Mouse (Mus musculus): ENCODE measurements around the gene Nnmt. TPM values are rescaled to one million over a fixed set of nuclear protein-coding genes. Genes with fewer than 3 reads are reported as not detected.
A peak's percentile ranks its signal among the peaks of the same experiment; 100 is the strongest.

Nnmt gene
- polyA plus RNA-seq, 1 experiment, result 48.9 TPM

- no peak overlapping the region for H3K27ac ChIP-seq (ENCODE audit: insufficient read depth, low read length)
- TF ChIP-seq POLR2A (IDR thresholded peaks at IDR 0.05; ENCODE audit: low read depth, low read length), result no peak
- TF ChIP-seq CTCF (IDR thresholded peaks at IDR 0.05; ENCODE audit: borderline replicate concordance, insufficient read depth, low read length), result no peak
- H3K4me1 ChIP-seq (ENCODE audit: control insufficient read depth, insufficient read depth, low read length), result no peaks in the 10 kb centered on the region
- no peak overlapping the region for H3K4me3 ChIP-seq (ENCODE audit: insufficient read depth, low read length)
Observed at GRCm38 (mm10) chr9:48637161-48637560, 32.2 kb upstream of the Nnmt start.

- Histone ChIP-seq H3K4me3 (ENCODE audit: insufficient read depth, low read length) (no peak overlapping the region), H3K27ac (ENCODE audit: insufficient read depth, low read length) (no peak overlapping the region), H3K4me1 (ENCODE audit: control insufficient read depth, insufficient read depth, low read length) (no peaks in the 10 kb centered on the region)
- TF ChIP-seq POLR2A (IDR thresholded peaks at IDR 0.05; ENCODE audit: low read depth, low read length) (no peak), CTCF (IDR thresholded peaks at IDR 0.05; ENCODE audit: borderline replicate concordance, insufficient read depth, low read length) (no peak)
Observed at GRCm38 (mm10) chr9:48635576-48636350, 30.8 kb upstream of the Nnmt start.

GRCm38 (mm10) chr9:48633147-48633546 is 28.2 kb upstream of the Nnmt start:
- Histone ChIP-seq H3K4me3 (ENCODE audit: insufficient read depth, low read length) (no peak overlapping the region), H3K27ac (ENCODE audit: insufficient read depth, low read length) (no peak overlapping the region), H3K4me1 (ENCODE audit: control insufficient read depth, insufficient read depth, low read length) (no peaks in the 10 kb centered on the region)
- TF ChIP-seq CTCF (IDR thresholded peaks at IDR 0.05; ENCODE audit: borderline replicate concordance, insufficient read depth, low read length) (no peak), POLR2A (IDR thresholded peaks at IDR 0.05; ENCODE audit: low read depth, low read length) (no peak)

DNA sequence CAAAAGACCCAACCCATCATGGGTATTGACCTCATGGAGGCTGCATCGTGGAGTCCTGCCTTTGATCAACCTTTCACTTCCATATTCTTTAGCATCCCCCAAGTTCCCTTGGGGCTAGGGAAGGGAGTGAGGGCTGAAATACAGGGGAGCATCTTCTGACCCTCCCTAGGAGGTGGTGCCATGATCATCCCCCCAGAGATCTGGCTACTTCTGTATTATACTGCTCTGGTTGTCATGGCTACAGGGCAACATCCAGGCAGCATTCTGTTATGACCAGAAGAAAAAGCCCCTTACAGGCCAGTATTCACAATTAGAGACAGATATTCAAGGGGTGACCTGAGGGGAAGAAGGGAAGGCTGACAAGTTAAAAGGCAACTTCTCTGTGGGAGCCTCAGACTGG is 14.3 kb upstream of the Nnmt start:
- no peak for TF ChIP-seq CTCF (IDR thresholded peaks at IDR 0.05; ENCODE audit: borderline replicate concordance, insufficient read depth, low read length)
- no peak for TF ChIP-seq POLR2A (IDR thresholded peaks at IDR 0.05; ENCODE audit: low read depth, low read length)
- H3K4me3 ChIP-seq (ENCODE audit: insufficient read depth, low read length), result no peak overlapping the region

GRCm38 (mm10) chr9:48618589-48618988 is 13.6 kb upstream of the Nnmt start:
- TF ChIP-seq POLR2A (IDR thresholded peaks at IDR 0.05; ENCODE audit: low read depth, low read length), result no peak
- 0 out of 2 replicates have a peak, but pooled peaks have one; percentile 12 for TF ChIP-seq CTCF (IDR thresholded peaks at IDR 0.05; ENCODE audit: borderline replicate concordance, insufficient read depth, low read length)
- Histone ChIP-seq H3K27ac (ENCODE audit: insufficient read depth, low read length) (peak overlapping the region; percentile 43), H3K4me1 (ENCODE audit: control insufficient read depth, insufficient read depth, low read length) (no peaks in the 10 kb centered on the region), H3K4me3 (ENCODE audit: insufficient read depth, low read length) (no peak overlapping the region)

More for the DNA sequence above, 14.3 kb upstream of the Nnmt start:
- no peaks in the 10 kb centered on the region for H3K4me1 ChIP-seq (ENCODE audit: control insufficient read depth, insufficient read depth, low read length)
- no peak overlapping the region for H3K27ac ChIP-seq (ENCODE audit: insufficient read depth, low read length)

- Histone ChIP-seq H3K27ac (ENCODE audit: insufficient read depth, low read length) (peak overlapping the region; percentile 43), H3K4me3 (ENCODE audit: insufficient read depth, low read length) (no peak overlapping the region), H3K4me1 (ENCODE audit: control insufficient read depth, insufficient read depth, low read length) (no peaks in the 10 kb centered on the region)
- TF ChIP-seq POLR2A (IDR thresholded peaks at IDR 0.05; ENCODE audit: low read depth, low read length) (no peak), CTCF (IDR thresholded peaks at IDR 0.05; ENCODE audit: borderline replicate concordance, insufficient read depth, low read length) (no peak)
Observed at GRCm38 (mm10) chr9:48618111-48618510, 13.2 kb upstream of the Nnmt start.

DNA sequence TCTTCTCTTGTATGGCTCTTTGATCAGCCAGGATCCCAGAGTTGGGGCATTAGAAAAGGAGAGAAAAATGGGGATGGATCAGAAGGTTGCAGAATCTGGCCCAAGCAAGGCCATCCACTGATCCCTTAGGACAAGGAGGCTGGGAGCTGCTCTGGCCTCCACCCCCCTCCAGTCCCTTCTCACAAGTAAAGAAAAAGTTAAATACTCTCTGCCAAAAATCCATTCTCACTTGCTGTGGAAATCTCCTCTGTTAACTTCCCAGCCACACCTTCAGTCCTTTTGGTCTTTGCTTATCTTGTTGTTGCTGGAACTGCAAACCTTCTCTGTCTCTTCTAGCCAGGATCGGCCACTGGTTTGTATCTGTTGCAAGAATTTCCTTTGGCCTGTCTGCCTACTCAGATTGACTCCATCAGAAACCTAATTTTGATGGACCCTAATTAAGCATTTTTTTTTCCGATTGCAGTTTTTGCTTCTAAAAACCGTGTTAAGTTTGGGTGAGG is 12.6 kb upstream of the Nnmt start:
- no peaks in the 10 kb centered on the region for H3K4me1 ChIP-seq (ENCODE audit: control insufficient read depth, insufficient read depth, low read length)
- peak overlapping the region; percentile 4; the same call in 1 of the 2 replicates for H3K27ac ChIP-seq (ENCODE audit: insufficient read depth, low read length)
- TF ChIP-seq POLR2A (IDR thresholded peaks at IDR 0.05; ENCODE audit: low read depth, low read length) (no peak), CTCF (IDR thresholded peaks at IDR 0.05; ENCODE audit: borderline replicate concordance, insufficient read depth, low read length) (no peak)
- no peak overlapping the region for H3K4me3 ChIP-seq (ENCODE audit: insufficient read depth, low read length)

GRCm38 (mm10) chr9:48613221-48613620 is 8.3 kb upstream of the Nnmt start:
- H3K4me3 ChIP-seq (ENCODE audit: insufficient read depth, low read length), result no peak overlapping the region

DNA sequence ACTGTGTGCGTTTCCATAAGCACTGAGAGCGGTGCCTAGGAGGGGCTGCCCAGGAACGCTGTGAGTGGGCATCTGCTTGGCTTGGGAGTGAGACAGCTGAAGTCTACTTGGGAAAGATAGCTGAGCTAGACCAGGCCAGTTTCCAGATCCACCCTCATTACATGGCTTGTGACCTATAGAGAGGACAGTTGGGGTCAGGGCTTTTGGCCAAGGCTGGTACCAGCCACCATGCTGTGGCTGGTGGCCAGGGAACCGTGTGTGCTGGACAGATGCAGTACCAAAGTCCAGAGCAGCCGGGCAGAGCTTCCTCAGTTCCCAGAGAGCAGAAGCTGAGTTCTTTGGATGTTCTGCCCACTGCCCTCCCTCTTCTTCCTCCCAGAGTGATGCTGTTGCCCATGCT is 7.6 kb upstream of the Nnmt start:
- H3K4me3 ChIP-seq (ENCODE audit: insufficient read depth, low read length), result no peak overlapping the region

More at GRCm38 (mm10) chr9:48613221-48613620, 8.3 kb upstream of the Nnmt start:
- no peaks in the 10 kb centered on the region for H3K4me1 ChIP-seq (ENCODE audit: control insufficient read depth, insufficient read depth, low read length)
- no peak overlapping the region for H3K27ac ChIP-seq (ENCODE audit: insufficient read depth, low read length)
- no peak for TF ChIP-seq POLR2A (IDR thresholded peaks at IDR 0.05; ENCODE audit: low read depth, low read length)
- no peak for TF ChIP-seq CTCF (IDR thresholded peaks at IDR 0.05; ENCODE audit: borderline replicate concordance, insufficient read depth, low read length)

GRCm38 (mm10) chr9:48611032-48611431 is 6.1 kb upstream of the Nnmt start:
- H3K27ac ChIP-seq (ENCODE audit: insufficient read depth, low read length), result no peak overlapping the region
- no peaks in the 10 kb centered on the region; the same call in 1 of the 2 replicates for H3K4me1 ChIP-seq (ENCODE audit: control insufficient read depth, insufficient read depth, low read length)
- no peak overlapping the region for H3K4me3 ChIP-seq (ENCODE audit: insufficient read depth, low read length)
- TF ChIP-seq POLR2A (IDR thresholded peaks at IDR 0.05; ENCODE audit: low read depth, low read length) (no peak), CTCF (IDR thresholded peaks at IDR 0.05; ENCODE audit: borderline replicate concordance, insufficient read depth, low read length) (no peak)

More for the DNA sequence above, 7.6 kb upstream of the Nnmt start:
- TF ChIP-seq CTCF (IDR thresholded peaks at IDR 0.05; ENCODE audit: borderline replicate concordance, insufficient read depth, low read length) (no peak), POLR2A (IDR thresholded peaks at IDR 0.05; ENCODE audit: low read depth, low read length) (no peak)
- H3K4me1 ChIP-seq (ENCODE audit: control insufficient read depth, insufficient read depth, low read length), result no peaks in the 10 kb centered on the region
- no peak overlapping the region for H3K27ac ChIP-seq (ENCODE audit: insufficient read depth, low read length)
